Mouse (Mus musculus) kidney, adult 2 months (tissue): ENCODE measurements around the gene Znrf1. TPM values are rescaled to one million over a fixed set of nuclear protein-coding genes. Genes with fewer than 3 reads are reported as not detected.

Experiments
- DNase-seq: peaks from one replicate; pipeline ENCODE4 v3.0.0; 2021
- H3K27ac ChIP-seq: fragments of 200-500 bp; 2 replicates; pipeline ENCODE4 v1.5.1; 2012; ENCODE audit warnings: low read depth, low read length, control low read depth, inconsistent platforms; ENCODE audit not compliant: insufficient read depth
- H3K27me3 ChIP-seq: fragments of 200-500 bp; replicated peaks from 2 replicates; pipeline ENCODE4 v1.6.1; 2012; ENCODE audit warnings: mild to moderate bottlenecking, moderate library complexity, low read length, inconsistent platforms; ENCODE audit not compliant: control insufficient read depth, insufficient read depth
- H3K36me3 ChIP-seq: fragments of 200-500 bp; 2 replicates; pipeline ENCODE4 v1.6.1; 2012; ENCODE audit warnings: mild to moderate bottlenecking, moderate library complexity, low read length, inconsistent platforms; ENCODE audit not compliant: control insufficient read depth, insufficient read depth
- H3K4me1 ChIP-seq: fragments of 200-500 bp; 2 replicates; pipeline ENCODE4 v1.6.1; 2011; ENCODE audit warnings: low read length; ENCODE audit not compliant: control insufficient read depth, insufficient read depth
- H3K4me3 ChIP-seq: fragments of 200-500 bp; 2 replicates; pipeline ENCODE4 v1.5.1; 2011; ENCODE audit warnings: mild to moderate bottlenecking, low read depth, low read length, control low read depth; ENCODE audit not compliant: insufficient read depth
- CTCF ChIP-seq: fragments of 200-500 bp; conservative IDR thresholded peaks from 2 replicates; pipeline ENCODE4 v1.5.1; 2011; ENCODE audit warnings: low read depth, mild to moderate bottlenecking, control low read depth, low read length, moderate library complexity, mixed read lengths; ENCODE audit not compliant: insufficient read depth, insufficient read length
- POLR2A ChIP-seq: fragments of 200-500 bp; IDR thresholded peaks from one replicate; pipeline ENCODE4 v1.6.1; 2011; ENCODE audit warnings: low read depth, low read length, control low read depth
- WGBS: fragments of 180-500 bp; shearing (Covaris S2); methylation state at CpG from one replicate; pipeline ENCODE4 v1.1.7; 2018; 5-methylcytosine and 5-hydroxymethylcytosine counted together
- polyA plus RNA-seq: library from polyadenylated mRNA; depleted of rRNA; stranded (reverse); fragments of >200 nt; gene quantifications from 2 replicates; pipeline ENCODE4 v1.2.3, GENCODE M21; 2012

The Znrf1 gene
- polyA plus RNA-seq, 1 experiment = 39.7 TPM

DNA sequence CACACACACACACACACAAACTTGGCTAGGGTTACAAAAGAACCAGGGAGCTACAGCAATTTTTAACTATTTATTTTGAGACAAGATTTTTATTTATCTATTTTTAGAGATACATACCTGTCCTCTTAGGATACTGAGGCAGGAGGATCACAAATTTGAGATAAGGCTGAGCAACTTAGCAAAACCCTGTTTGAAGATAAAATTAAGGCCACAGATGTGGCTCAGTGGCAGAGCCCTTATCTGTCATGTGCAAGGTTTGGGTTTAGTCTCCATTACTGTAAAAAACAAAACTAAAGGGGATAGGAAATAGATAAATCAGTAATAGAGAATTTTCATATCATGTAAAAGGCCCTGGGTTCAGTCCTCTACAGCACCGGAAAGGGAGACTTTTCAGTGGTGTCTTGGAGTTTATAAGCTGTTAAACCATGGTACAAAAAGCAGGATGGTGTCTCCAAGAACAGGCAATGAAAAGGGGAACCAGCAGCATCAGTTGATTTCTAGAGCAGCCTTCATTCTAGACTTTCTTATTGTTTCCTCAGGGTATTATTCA is 51.7 kb downstream of the Znrf1 start:
- no peak overlapping the region for H3K4me3 ChIP-seq
- H3K27ac ChIP-seq = no peak overlapping the region
- WGBS = 89% methylated on average over 1 of the region's 1 CpGs
- TF ChIP-seq CTCF (no peak), POLR2A (no peak)
- DNase-seq = no peak
- H3K27me3 ChIP-seq = no peaks in the 10 kb centered on the region
- no peaks in the 10 kb centered on the region for H3K4me1 ChIP-seq
- H3K36me3 ChIP-seq = no peaks in the 10 kb centered on the region

GRCm38 (mm10) chr8:111588336-111588735 is 52.4 kb downstream of the Znrf1 start:
- WGBS = 86% methylated on average over 2 of the region's 2 CpGs
- TF ChIP-seq CTCF = no peak
- no peaks in the 10 kb centered on the region for H3K4me1 ChIP-seq

DNA sequence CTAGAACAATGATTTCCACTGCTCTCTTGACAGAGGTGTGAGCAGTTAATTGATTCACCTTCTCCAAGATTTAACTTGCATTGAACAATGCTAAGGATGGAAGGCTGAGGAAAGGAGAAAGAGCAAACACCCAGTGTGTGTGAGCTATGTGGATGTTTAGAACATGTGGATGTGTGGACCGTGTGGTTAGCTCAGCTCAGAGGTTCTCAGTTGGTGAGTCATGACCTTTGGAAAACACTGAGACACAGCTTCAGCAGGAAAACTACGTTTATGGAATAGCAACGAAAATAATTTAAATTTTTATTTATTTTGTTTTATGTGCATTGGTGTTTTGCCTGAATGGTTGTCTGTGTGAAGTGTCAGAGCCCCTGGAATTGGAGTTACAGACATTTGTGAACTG is 54.3 kb downstream of the Znrf1 start:
- DNase-seq = no peak
- no peaks in the 10 kb centered on the region for H3K27me3 ChIP-seq
- TF ChIP-seq POLR2A (no peak), CTCF (no peak)
- WGBS = 66% methylated on average over 3 of the region's 3 CpGs
- no peak overlapping the region for H3K4me3 ChIP-seq
- H3K36me3 ChIP-seq = no peaks in the 10 kb centered on the region
- H3K4me1 ChIP-seq = peaks cover 6% of the 10 kb centered on the region
- H3K27ac ChIP-seq = no peak overlapping the region

More at GRCm38 (mm10) chr8:111588336-111588735, 52.4 kb downstream of the Znrf1 start:
- no peak overlapping the region for H3K4me3 ChIP-seq
- DNase-seq = no peak
- H3K36me3 ChIP-seq = no peaks in the 10 kb centered on the region
- H3K27ac ChIP-seq = no peak overlapping the region
- no peaks in the 10 kb centered on the region for H3K27me3 ChIP-seq

DNA sequence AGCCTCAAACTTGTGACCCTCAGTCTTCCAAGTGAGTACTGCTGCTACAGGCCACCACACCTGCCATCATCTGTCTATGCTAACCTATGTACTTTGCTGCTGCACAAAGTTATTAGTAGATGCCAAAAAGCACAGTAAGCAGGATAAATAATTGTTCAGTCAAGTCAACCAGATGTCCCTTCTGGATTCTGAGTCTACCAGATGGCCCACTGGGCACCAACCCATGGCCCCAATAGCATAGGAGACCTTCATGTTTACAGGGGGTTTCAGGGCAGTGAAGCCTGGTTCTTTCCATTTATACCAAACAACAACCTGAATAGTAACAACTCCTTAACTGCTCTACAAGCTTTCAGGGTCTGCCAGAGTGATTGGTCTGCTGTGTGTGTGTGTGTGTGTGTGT is 55.3 kb downstream of the Znrf1 start:
- H3K36me3 ChIP-seq = no peaks in the 10 kb centered on the region
- no peak for TF ChIP-seq CTCF
- TF ChIP-seq POLR2A = no peak
- DNase-seq = no peak
- H3K27me3 ChIP-seq = no peaks in the 10 kb centered on the region
- H3K4me1 ChIP-seq = peaks cover 6% of the 10 kb centered on the region
- no peak overlapping the region for H3K4me3 ChIP-seq
- no peak overlapping the region for H3K27ac ChIP-seq

DNA sequence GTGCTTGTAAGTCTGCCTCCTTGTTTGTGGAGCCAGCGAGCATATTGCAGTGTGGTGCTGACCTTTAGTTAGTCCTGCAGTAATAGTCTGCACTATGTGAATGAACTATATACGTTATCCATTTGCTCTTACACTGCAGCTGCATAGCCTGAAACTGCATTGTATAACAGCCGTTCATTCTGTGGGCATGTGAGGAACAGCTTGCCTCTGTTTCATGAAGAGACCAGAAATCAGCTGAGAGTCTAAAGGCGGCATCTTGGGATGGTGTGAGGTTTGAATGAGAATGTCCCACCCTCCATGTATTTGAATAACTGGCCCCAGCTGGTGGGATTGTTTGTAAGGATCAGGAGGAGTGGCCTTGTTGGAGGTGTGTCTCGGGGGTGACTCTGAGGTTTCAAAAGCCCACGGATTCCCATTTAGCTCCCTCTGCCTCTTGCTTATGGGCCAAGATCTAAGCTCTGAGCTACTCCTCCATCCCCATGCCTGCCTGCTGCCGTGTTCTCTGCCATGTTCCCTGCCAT is 56.6 kb downstream of the Znrf1 start:
- 84% methylated on average over 7 of the region's 7 CpGs for WGBS
- Histone ChIP-seq H3K27me3 (no peaks in the 10 kb centered on the region), H3K27ac (no peak overlapping the region), H3K36me3 (no peaks in the 10 kb centered on the region), H3K4me1 (peaks cover 14% of the 10 kb centered on the region), H3K4me3 (no peak overlapping the region)
- TF ChIP-seq CTCF = no peak
- TF ChIP-seq POLR2A = no peak
- no peak for DNase-seq

GRCm38 (mm10) chr8:111594044-111594840 is 58.3 kb downstream of the Znrf1 start:
- no peak for DNase-seq
- H3K36me3 ChIP-seq = no peaks in the 10 kb centered on the region
- peaks cover 18% of the 10 kb centered on the region for H3K4me1 ChIP-seq
- TF ChIP-seq POLR2A = no peak
- no peak for TF ChIP-seq CTCF
- H3K27ac ChIP-seq = no peak overlapping the region
- H3K27me3 ChIP-seq = no peaks in the 10 kb centered on the region
- no peak overlapping the region for H3K4me3 ChIP-seq
- WGBS = 72% methylated on average over 3 of the region's 3 CpGs

GRCm38 (mm10) chr8:111594951-111595350 is 59.1 kb downstream of the Znrf1 start:
- no peak overlapping the region for H3K27ac ChIP-seq
- H3K36me3 ChIP-seq = no peaks in the 10 kb centered on the region
- H3K4me3 ChIP-seq = no peak overlapping the region
- H3K27me3 ChIP-seq = no peaks in the 10 kb centered on the region
- H3K4me1 ChIP-seq = peaks cover 18% of the 10 kb centered on the region
- no peak for DNase-seq
- TF ChIP-seq CTCF (no peak), POLR2A (no peak)
- WGBS = 85% methylated on average over 2 of the region's 2 CpGs
